Mouse (Mus musculus): ENCODE measurements at regions not wholly inside any gene's neighbourhood (a gene's known extent, or its start where the extent isn't known, plus 50 kb on each side); places are given as distances from the start of the nearest gene placed in this dataset.

DNA sequence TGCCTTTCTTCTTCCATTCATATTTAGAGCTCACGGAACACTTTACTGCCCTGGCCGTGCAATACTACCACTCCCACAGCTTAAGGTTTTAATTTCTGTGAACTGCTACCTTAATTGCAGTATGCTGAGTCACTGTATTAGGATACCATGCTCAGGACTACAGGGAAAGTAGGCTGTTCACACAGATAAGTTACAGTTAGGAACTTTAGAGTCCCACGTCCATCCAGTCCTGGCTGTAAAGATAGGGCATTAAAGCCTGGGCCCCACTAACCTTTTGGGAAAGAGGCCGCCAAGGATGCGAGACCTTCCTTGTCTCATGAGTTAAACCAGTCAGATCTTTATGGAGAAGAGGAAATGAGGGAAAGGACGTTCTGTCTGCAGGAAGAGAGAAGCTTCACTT, 574.6 kb downstream of the Stpg2 start:
- no peak overlapping the region for H3K9ac ChIP-seq (ENCODE audit: low read depth, low read length)
- no peaks in the 10 kb centered on the region for H3K79me2 ChIP-seq (replicated peaks; ENCODE audit: control insufficient read depth, insufficient read depth, low read length)
- H3K27me3 ChIP-seq (ENCODE audit: control insufficient read depth, insufficient read depth, low read length), result no peaks in the 10 kb centered on the region
- WGBS, result 68% methylated on average over 6 of the region's 6 CpGs
- DNase-seq, result no peak
- H3K36me3 ChIP-seq (ENCODE audit: control insufficient read depth, insufficient read depth, low read length), result no peaks in the 10 kb centered on the region
- H3K4me3 ChIP-seq, result no peak overlapping the region
- TF ChIP-seq CTCF (IDR thresholded peaks at IDR 0.05), result no peak
- no peak for TF ChIP-seq POLR2A (IDR thresholded peaks at IDR 0.05; ENCODE audit: insufficient read depth, low read depth, low read length)
- TF ChIP-seq EP300 (IDR thresholded peaks at IDR 0.05; ENCODE audit: insufficient read depth, low read depth, low read length), result no peak
- intact Hi-C loops (cut with DNase I), result no loop called here
- no peak overlapping the region for H3K27ac ChIP-seq
- H3K4me1 ChIP-seq (ENCODE audit: control insufficient read depth, insufficient read depth, low read length), result no peaks in the 10 kb centered on the region

DNA sequence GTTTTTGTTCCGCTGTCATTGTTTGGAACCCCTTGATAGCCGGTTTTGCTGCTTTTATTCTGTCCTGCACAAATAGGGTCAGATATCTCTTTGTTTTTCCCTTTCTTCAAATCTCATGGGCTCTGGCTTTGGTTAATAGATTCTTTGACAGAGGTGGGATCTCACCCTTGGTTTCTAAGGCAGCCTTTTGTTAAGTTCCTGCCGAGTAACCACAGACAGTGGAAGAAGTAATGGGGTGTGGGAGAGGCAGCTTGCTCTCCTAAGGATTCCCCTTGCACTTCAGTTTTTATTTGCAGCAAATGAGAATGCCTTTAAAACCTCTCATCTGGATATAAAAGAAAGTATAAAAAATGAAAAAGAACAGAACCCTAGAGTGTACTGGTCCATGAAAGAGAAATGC, 577.9 kb downstream of the Stpg2 start:
- DNase-seq, result no peak
- Histone ChIP-seq H3K27ac (no peak overlapping the region), H3K4me3 (no peak overlapping the region), H3K27me3 (ENCODE audit: control insufficient read depth, insufficient read depth, low read length) (no peaks in the 10 kb centered on the region), H3K36me3 (ENCODE audit: control insufficient read depth, insufficient read depth, low read length) (no peaks in the 10 kb centered on the region), H3K9ac (ENCODE audit: low read depth, low read length) (no peak overlapping the region), H3K79me2 (replicated peaks; ENCODE audit: control insufficient read depth, insufficient read depth, low read length) (no peaks in the 10 kb centered on the region), H3K4me1 (ENCODE audit: control insufficient read depth, insufficient read depth, low read length) (no peaks in the 10 kb centered on the region)
- WGBS, result 75% methylated on average over 3 of the region's 3 CpGs
- no peak for TF ChIP-seq POLR2A (IDR thresholded peaks at IDR 0.05; ENCODE audit: insufficient read depth, low read depth, low read length)
- TF ChIP-seq EP300 (IDR thresholded peaks at IDR 0.05; ENCODE audit: insufficient read depth, low read depth, low read length), result no peak
- TF ChIP-seq CTCF (IDR thresholded peaks at IDR 0.05), result no peak
- intact Hi-C loops (cut with DNase I), result no loop called here

DNA sequence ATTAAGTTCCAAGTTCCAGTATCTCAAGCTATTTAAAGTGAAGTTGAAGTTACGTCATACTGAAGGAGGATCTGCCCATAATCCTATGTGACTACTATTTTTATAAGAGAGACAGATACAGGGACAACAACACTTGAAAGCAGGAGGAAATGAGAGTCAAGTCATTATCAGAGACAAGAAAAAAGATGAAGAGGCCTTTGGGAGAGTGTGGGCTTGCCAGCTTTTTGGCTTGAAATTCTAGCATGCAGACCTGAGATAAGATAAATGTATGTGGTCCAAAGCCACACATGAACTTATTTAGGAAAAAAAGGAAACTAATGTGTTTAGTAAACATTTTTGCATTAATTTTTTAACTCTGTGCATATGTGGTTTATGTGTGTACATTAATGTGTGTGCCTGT, 581.0 kb downstream of the Stpg2 start:
- no peaks in the 10 kb centered on the region for H3K79me2 ChIP-seq (replicated peaks; ENCODE audit: control insufficient read depth, insufficient read depth, low read length)
- TF ChIP-seq POLR2A (IDR thresholded peaks at IDR 0.05; ENCODE audit: insufficient read depth, low read depth, low read length) (no peak), EP300 (IDR thresholded peaks at IDR 0.05; ENCODE audit: insufficient read depth, low read depth, low read length) (no peak), CTCF (IDR thresholded peaks at IDR 0.05) (no peak)
- H3K4me1 ChIP-seq (ENCODE audit: control insufficient read depth, insufficient read depth, low read length), result no peaks in the 10 kb centered on the region
- 27% methylated on average over 1 of the region's 1 CpGs for WGBS
- H3K27ac ChIP-seq, result no peak overlapping the region
- intact Hi-C loops (cut with DNase I), result no loop called here
- H3K27me3 ChIP-seq (ENCODE audit: control insufficient read depth, insufficient read depth, low read length), result no peaks in the 10 kb centered on the region
- no peak for DNase-seq
- no peaks in the 10 kb centered on the region for H3K36me3 ChIP-seq (ENCODE audit: control insufficient read depth, insufficient read depth, low read length)
- no peak overlapping the region for H3K4me3 ChIP-seq
- H3K9ac ChIP-seq (ENCODE audit: low read depth, low read length), result no peak overlapping the region

DNA sequence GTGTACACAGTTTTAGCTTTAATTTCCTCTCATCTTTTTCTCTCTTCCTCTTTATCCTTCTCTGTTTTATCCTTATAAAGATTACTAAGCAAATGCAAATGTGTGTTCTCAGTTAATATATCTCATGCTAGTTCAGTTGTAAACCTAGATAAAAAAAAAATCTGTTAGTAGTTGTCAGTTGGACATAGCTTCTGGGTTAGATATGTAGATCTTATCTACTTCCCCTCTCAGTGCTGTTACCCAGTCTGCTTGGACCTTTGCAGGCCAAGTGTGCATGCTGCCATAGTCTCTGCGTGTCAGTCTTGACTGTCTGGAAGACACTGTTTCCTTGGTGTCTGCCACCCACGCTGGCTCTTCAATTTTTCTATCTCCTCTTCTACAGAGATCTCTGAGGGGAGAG, 583.4 kb downstream of the Stpg2 start:
- intact Hi-C loops (cut with DNase I), result no loop called here
- no peaks in the 10 kb centered on the region for H3K36me3 ChIP-seq (ENCODE audit: control insufficient read depth, insufficient read depth, low read length)
- 67% methylated on average over 2 of the region's 2 CpGs for WGBS
- no peaks in the 10 kb centered on the region for H3K27me3 ChIP-seq (ENCODE audit: control insufficient read depth, insufficient read depth, low read length)
- H3K79me2 ChIP-seq (replicated peaks; ENCODE audit: control insufficient read depth, insufficient read depth, low read length), result no peaks in the 10 kb centered on the region
- no peak for DNase-seq
- no peak overlapping the region for H3K4me3 ChIP-seq
- H3K27ac ChIP-seq, result no peak overlapping the region
- no peak for TF ChIP-seq EP300 (IDR thresholded peaks at IDR 0.05; ENCODE audit: insufficient read depth, low read depth, low read length)
- TF ChIP-seq CTCF (IDR thresholded peaks at IDR 0.05), result no peak
- no peak overlapping the region for H3K9ac ChIP-seq (ENCODE audit: low read depth, low read length)
- no peaks in the 10 kb centered on the region for H3K4me1 ChIP-seq (ENCODE audit: control insufficient read depth, insufficient read depth, low read length)

DNA sequence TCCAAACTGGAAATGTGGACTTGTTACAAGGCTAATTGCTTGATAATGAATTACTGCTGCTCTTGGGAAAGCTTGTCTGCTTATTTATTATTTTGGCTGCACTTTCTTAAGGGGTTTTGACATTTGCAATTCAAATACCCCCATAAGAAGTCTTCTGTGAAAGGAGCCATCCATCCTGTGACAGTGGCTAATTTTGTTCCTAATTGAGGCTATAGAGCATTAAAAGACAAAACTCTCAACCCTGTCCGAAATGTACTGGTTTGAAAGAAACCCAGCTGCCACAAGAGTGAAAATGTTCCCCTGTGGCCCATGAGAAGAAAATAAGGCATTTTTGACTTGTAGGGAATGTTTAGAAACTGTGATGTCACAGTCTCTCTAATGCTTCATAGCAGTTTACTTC, 591.2 kb downstream of the Stpg2 start:
- no peaks in the 10 kb centered on the region for H3K27me3 ChIP-seq (ENCODE audit: control insufficient read depth, insufficient read depth, low read length)
- H3K9ac ChIP-seq (ENCODE audit: low read depth, low read length), result no peak overlapping the region
- no peak overlapping the region for H3K4me3 ChIP-seq
- H3K36me3 ChIP-seq (ENCODE audit: control insufficient read depth, insufficient read depth, low read length), result no peaks in the 10 kb centered on the region
- H3K4me1 ChIP-seq (ENCODE audit: control insufficient read depth, insufficient read depth, low read length), result no peaks in the 10 kb centered on the region
- no peak for TF ChIP-seq CTCF (IDR thresholded peaks at IDR 0.05)
- TF ChIP-seq EP300 (IDR thresholded peaks at IDR 0.05; ENCODE audit: insufficient read depth, low read depth, low read length), result no peak
- TF ChIP-seq POLR2A (IDR thresholded peaks at IDR 0.05; ENCODE audit: insufficient read depth, low read depth, low read length), result no peak
- no peak overlapping the region for H3K27ac ChIP-seq
- intact Hi-C loops (cut with DNase I), result no loop called here
- no peak for DNase-seq
- WGBS, result 67% methylated on average over 1 of the region's 1 CpGs
- H3K79me2 ChIP-seq (replicated peaks; ENCODE audit: control insufficient read depth, insufficient read depth, low read length), result no peaks in the 10 kb centered on the region

DNA sequence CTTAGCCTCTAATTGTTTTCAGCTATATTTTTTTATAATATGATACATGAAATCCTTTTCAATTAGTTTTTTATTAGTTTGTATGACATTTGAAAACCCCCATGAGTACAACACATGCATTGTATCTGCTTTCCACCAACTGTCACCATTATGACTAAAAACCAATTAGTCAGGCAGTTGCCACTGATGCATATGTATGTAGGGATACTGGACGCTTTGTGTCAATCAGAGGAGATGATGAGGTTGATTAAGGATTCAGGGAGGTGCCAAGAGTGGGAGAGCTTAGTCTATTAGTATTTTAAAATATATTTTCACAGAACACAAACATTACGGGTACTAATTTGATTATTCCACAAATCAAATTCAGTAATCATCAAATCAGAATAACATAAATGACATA, 593.6 kb downstream of the Stpg2 start:
- intact Hi-C loops (cut with DNase I), result no loop called here
- no peaks in the 10 kb centered on the region; the same call in 1 of the 2 replicates for H3K4me1 ChIP-seq (ENCODE audit: control insufficient read depth, insufficient read depth, low read length)
- no peak for DNase-seq
- no peaks in the 10 kb centered on the region for H3K79me2 ChIP-seq (replicated peaks; ENCODE audit: control insufficient read depth, insufficient read depth, low read length)
- TF ChIP-seq EP300 (IDR thresholded peaks at IDR 0.05; ENCODE audit: insufficient read depth, low read depth, low read length) (no peak), POLR2A (IDR thresholded peaks at IDR 0.05; ENCODE audit: insufficient read depth, low read depth, low read length) (no peak), CTCF (IDR thresholded peaks at IDR 0.05) (no peak)
- no peak overlapping the region for H3K9ac ChIP-seq (ENCODE audit: low read depth, low read length)
- H3K27ac ChIP-seq, result no peak overlapping the region
- H3K4me3 ChIP-seq, result no peak overlapping the region
- WGBS, result 81% methylated on average over 2 of the region's 2 CpGs
- H3K36me3 ChIP-seq (ENCODE audit: control insufficient read depth, insufficient read depth, low read length), result no peaks in the 10 kb centered on the region
- H3K27me3 ChIP-seq (ENCODE audit: control insufficient read depth, insufficient read depth, low read length), result no peaks in the 10 kb centered on the region
